Mouse (Mus musculus) C2C12 (cell line): ENCODE measurements at regions not wholly inside any gene's neighbourhood (a gene's known extent, or its start where the extent isn't known, plus 50 kb on each side); places are given as distances from the start of the nearest gene placed in this dataset.

ENCODE experiments used
- CEBPB ChIP-seq: IDR thresholded peaks from one replicate; pipeline ENCODE4 v1.6.1; 2011; ENCODE audit warnings: low read depth, mild to moderate bottlenecking, control low read depth, moderate library complexity
- CTCF ChIP-seq: IDR thresholded peaks from one replicate; pipeline ENCODE4 v1.5.1; 2011; ENCODE audit not compliant: control insufficient read depth, insufficient read depth, insufficient read length
- MAX ChIP-seq: IDR thresholded peaks from one replicate; pipeline ENCODE4 v1.6.1; 2011; ENCODE audit warnings: mild to moderate bottlenecking, control low read depth
- MYOD1 ChIP-seq: IDR thresholded peaks from one replicate; pipeline ENCODE4 v1.6.1; 2011; ENCODE audit warnings: low read depth; ENCODE audit not compliant: control insufficient read depth, insufficient read length
- MYOG ChIP-seq: IDR thresholded peaks from one replicate; pipeline ENCODE4 v1.6.1; 2011; ENCODE audit not compliant: control insufficient read depth, insufficient read length; ENCODE audit errors: extremely low read depth
- USF1 ChIP-seq: IDR thresholded peaks from one replicate; pipeline ENCODE4 v1.6.1; 2011; ENCODE audit warnings: low read depth, mild to moderate bottlenecking, control low read depth, moderate library complexity

GRCm38 (mm10) chr13:107880551-107880950 is 163.7 kb upstream of the Smim15 start:
- no peak for TF ChIP-seq CTCF
- no peak for TF ChIP-seq USF1
- no peak for TF ChIP-seq MYOG
- TF ChIP-seq MYOD1, result no peak
- TF ChIP-seq MAX, result no peak
- no peak for TF ChIP-seq CEBPB
